Mouse (Mus musculus) olfactory bulb, adult 2 months (tissue): ENCODE measurements at regions not wholly inside any gene's neighbourhood (a gene's known extent, or its start where the extent isn't known, plus 50 kb on each side); places are given as distances from the start of the nearest gene placed in this dataset.

Experiments used
- CTCF ChIP-seq: fragments of 200-500 bp; IDR thresholded peaks from 2 replicates; pipeline ENCODE4 v1.5.1; 2012; ENCODE audit warnings: low read depth, mild to moderate bottlenecking, low read length, moderate library complexity; ENCODE audit not compliant: insufficient read depth
- POLR2A ChIP-seq: fragments of 200-500 bp; IDR thresholded peaks from 2 replicates; pipeline ENCODE4 v1.6.1; 2012; ENCODE audit warnings: mild to moderate bottlenecking, low read depth, low read length, moderate library complexity; ENCODE audit not compliant: insufficient read depth

DNA sequence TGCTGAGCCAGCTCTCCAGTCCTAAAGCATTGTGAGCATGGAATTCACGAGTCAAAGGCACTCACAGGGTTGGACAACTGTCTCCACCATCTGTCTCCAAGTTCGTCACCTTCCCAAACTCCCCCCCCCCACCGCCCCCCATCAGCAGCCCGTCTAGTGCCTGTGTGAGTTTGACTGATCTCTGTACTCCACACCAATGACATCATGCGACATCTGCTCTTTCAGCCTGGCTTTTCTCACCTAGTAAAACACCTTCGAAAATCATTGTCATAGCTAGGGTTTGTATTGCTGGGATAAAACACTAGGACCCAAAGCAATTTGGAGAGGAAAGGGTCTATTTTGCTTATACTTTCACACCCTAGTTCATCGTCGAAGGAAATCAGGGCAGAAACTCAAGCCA, 272.1 kb upstream of the Runx1 start:
- TF ChIP-seq POLR2A (no peak), CTCF (no peak)
